7 mouse cellular contexts compared by ENCODE assay signal in the genomic region with DNA sequence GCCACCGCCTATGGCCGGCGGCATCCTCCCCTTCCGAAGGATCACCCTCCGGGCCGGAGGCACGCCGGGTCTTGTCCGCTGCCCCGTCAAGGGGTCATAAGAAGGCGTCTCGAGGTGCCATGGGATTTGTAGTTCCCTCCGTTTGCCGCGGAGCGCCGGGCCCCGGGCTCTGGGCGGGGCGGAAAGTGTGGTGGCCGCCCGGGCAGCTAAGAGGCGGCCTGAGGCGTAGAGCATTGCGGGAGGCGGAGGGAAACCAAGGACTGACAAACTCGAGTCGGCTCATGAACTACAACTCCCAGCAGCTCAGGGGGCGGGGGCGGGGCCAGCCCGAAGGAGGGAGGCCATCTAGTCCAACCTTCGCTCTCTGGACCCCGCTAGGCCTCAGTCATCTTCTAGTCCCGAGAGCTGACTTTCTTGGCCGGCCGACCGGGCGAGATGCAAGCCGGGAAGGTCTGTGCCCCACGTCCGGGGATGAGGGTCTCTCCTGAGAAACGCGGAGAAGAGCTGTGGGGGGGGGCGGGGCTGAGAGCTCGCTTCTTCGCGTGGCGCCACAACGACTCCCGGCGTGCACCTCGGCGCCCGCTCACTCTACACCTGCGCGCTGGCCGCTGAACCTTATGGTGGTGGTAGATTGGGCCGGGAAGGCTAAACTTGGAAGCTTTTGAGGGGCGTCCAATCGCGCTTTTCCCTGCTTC. TPM values are rescaled to one million over a fixed set of nuclear protein-coding genes. Genes with fewer than 3 reads are reported as not detected.
DNase-seq lines count a peak whose midpoint lies in the region; ATAC-seq lines count a peak whose summit lies in the region.

A gene (minus strand): TSS at position 574 of the 695 bp plus-strand sequence.

- peak within 1 kb of the TSS; percentile 75 for H3K4me3 ChIP-seq in embryonic facial prominence, embryonic 11.5 days (ENCODE audit: low read depth, low read length)
- peak within 1 kb of the TSS; percentile 81 for H3K4me3 ChIP-seq in limb, embryonic 10.5 days
- H3K4me3 ChIP-seq in midbrain, embryonic 13.5 days (replicated peaks), result peak within 1 kb of the TSS; percentile 92

- H3K4me1 ChIP-seq in embryonic facial prominence, embryonic 11.5 days (ENCODE audit: control insufficient read depth, insufficient read depth, low read length), result no peaks in the 10 kb centered on the region
- H3K4me1 ChIP-seq in limb, embryonic 10.5 days, result peaks cover 16% of the 10 kb centered on the region
- H3K4me1 ChIP-seq in midbrain, embryonic 13.5 days (replicated peaks), result peaks cover 27% of the 10 kb centered on the region

- no peaks in the 10 kb centered on the region for H3K9me3 ChIP-seq in embryonic facial prominence, embryonic 11.5 days (replicated peaks; ENCODE audit: control insufficient read depth, low read length)
- H3K9me3 ChIP-seq in limb, embryonic 10.5 days (replicated peaks), result no peaks in the 10 kb centered on the region
- H3K9me3 ChIP-seq in midbrain, embryonic 13.5 days, result no peaks in the 10 kb centered on the region

- DNase-seq in adrenal gland, postnatal 14 days, result peak; percentile 96
- peak; percentile 96 for DNase-seq in embryonic facial prominence, embryonic 11.5 days (ENCODE audit: low spot score)
- DNase-seq in kidney, adult 11 months, result peak; percentile 97
- peak; percentile 93 for DNase-seq in limb, embryonic 10.5 days (ENCODE audit: low spot score)
- peak; percentile 81 for DNase-seq in spleen, adult 12 weeks (ENCODE audit: low spot score)

- H3K9ac ChIP-seq in embryonic facial prominence, embryonic 11.5 days (replicated peaks; ENCODE audit: low read length), result peak within 1 kb of the TSS; percentile 85
- H3K9ac ChIP-seq in midbrain, embryonic 13.5 days (replicated peaks), result peak within 1 kb of the TSS; percentile 78

- ATAC-seq in embryonic facial prominence, embryonic 11.5 days (replicated peaks; ENCODE audit: insufficient number of reproducible peaks, low FRiP score, low TSS enrichment, low read depth), result peak; percentile 97
- ATAC-seq in granulocyte monocyte progenitor cell, adult 5-6 weeks (replicated peaks; ENCODE audit: poor library complexity, severe bottlenecking), result peak; percentile 92
- ATAC-seq in midbrain, embryonic 13.5 days, result peak; percentile 96

- H3K4me2 ChIP-seq in embryonic facial prominence, embryonic 11.5 days (ENCODE audit: low read depth, low read length), result peak within 1 kb of the TSS; percentile 66
- H3K4me2 ChIP-seq in midbrain, embryonic 13.5 days (replicated peaks), result peak within 1 kb of the TSS; percentile 66

- no peaks in the 10 kb centered on the region for H3K27me3 ChIP-seq in embryonic facial prominence, embryonic 11.5 days (ENCODE audit: control insufficient read depth, insufficient read depth, low read length)
- H3K27me3 ChIP-seq in limb, embryonic 10.5 days (ENCODE audit: low read depth, poor library complexity, severe bottlenecking), result no peaks in the 10 kb centered on the region
- no peaks in the 10 kb centered on the region for H3K27me3 ChIP-seq in midbrain, embryonic 13.5 days

- WGBS in embryonic facial prominence, embryonic 11.5 days, result under 1% methylated on average over 61 of the region's 61 CpGs
- under 1% methylated on average over 60 of the region's 61 CpGs for WGBS in limb, embryonic 10.5 days
- under 1% methylated on average over 60 of the region's 61 CpGs for WGBS in midbrain, embryonic 13.5 days

- no peaks in the 10 kb centered on the region for H3K36me3 ChIP-seq in embryonic facial prominence, embryonic 11.5 days (replicated peaks; ENCODE audit: control insufficient read depth, insufficient read depth, low read depth, low read length)
- H3K36me3 ChIP-seq in limb, embryonic 10.5 days, result peaks cover 9% of the 10 kb centered on the region
- H3K36me3 ChIP-seq in midbrain, embryonic 13.5 days, result peaks cover 4% of the 10 kb centered on the region

- H3K27ac ChIP-seq in embryonic facial prominence, embryonic 11.5 days (replicated peaks; ENCODE audit: low read depth, low read length), result peak within 1 kb of the TSS; percentile 94
- H3K27ac ChIP-seq in limb, embryonic 10.5 days, result peak within 1 kb of the TSS; percentile 97
- peak within 1 kb of the TSS; percentile 96 for H3K27ac ChIP-seq in midbrain, embryonic 13.5 days

RNA-seq across cellular contexts. Expression of the gene that starts here (rescaled TPM):
- 13.2 and 14.7 TPM in 2 replicates for total RNA-seq in adrenal gland, postnatal 14 days (2021)
- polyA plus RNA-seq in embryonic facial prominence, embryonic 11.5 days (2014; fragmentation: Nextera tagmentation; extraction: Ambion mirVana), result 14.3 and 15.1 TPM in 2 replicates
- 8.8 and 11.8 TPM in 2 replicates for total RNA-seq in granulocyte monocyte progenitor cell, adult 5-6 weeks (2014; fragmentation: Nextera tagmentation)
- total RNA-seq in granulocyte monocyte progenitor cell, adult 5-6 weeks (2017), result 7.9 and 9.8 TPM in 2 replicates
- 15.7 and 18.7 TPM in 2 replicates for polyA plus RNA-seq in limb, embryonic 10.5 days (2016; fragmentation: Nextera tagmentation; extraction: Ambion mirVana)
- 13.2 and 14.3 TPM in 2 replicates for polyA plus RNA-seq in midbrain, embryonic 13.5 days (2015; fragmentation: Nextera tagmentation; extraction: Ambion mirVana)

Comparison
In these comparisons a context has a peak if more than half of its experiments do, and no peak if none do; other contexts are left out.
1. Peak in every context shown above with its lines: DNase-seq, ATAC-seq, H3K4me3 ChIP-seq and H3K27ac ChIP-seq.